Mouse (Mus musculus) adrenal gland, postnatal 14 days (tissue): ENCODE results near the gene Ssu72. TPM values are rescaled to one million over a fixed set of nuclear protein-coding genes. Genes with fewer than 3 reads are reported as not detected.
A peak's percentile ranks its signal among the peaks of the same experiment; 100 is the strongest.
"Not testable (repeated sequence)": the region's sequence is repeated elsewhere in the genome, so short reads cannot be mapped to it uniquely, and the experiment has no call there.

Experiments used
- DNase-seq: peaks from one replicate; pipeline ENCODE4 v3.0.0; 2021; ENCODE audit warnings: mixed read lengths
- long read RNA-seq, 2 experiments: library from polyadenylated mRNA; stranded (forward); transcript quantifications; one replicate each; pipeline ENCODE4 v2.0.0; 2021
- total RNA-seq: library from RNA; stranded (reverse); gene quantifications from 2 replicates; pipeline ENCODE4 v1.2.3, GENCODE M21; 2021

The Ssu72 gene
- total RNA-seq = 94.3 and 97.0 TPM in 2 replicates
- long read RNA-seq, experiment 1, transcript Ssu72-203 (2 exons, 1,555 nt) = minor isoform, 9 of 164 reads
- long read RNA-seq, experiment 1, transcript Ssu72-202 (4 exons, 874 nt) = minor isoform, 5 of 164 reads
- long read RNA-seq, experiment 1, transcript Ssu72-201 (5 exons, 1,472 nt) = major isoform, 108 of 164 reads
- long read RNA-seq, experiment 1, partial matches to known transcripts = 3 of 164 reads
- long read RNA-seq, experiment 1, other reads (novel, unspliced or antisense) = 39 of 164 reads
- long read RNA-seq, experiment 2, transcript Ssu72-203 (2 exons, 1,555 nt) = minor isoform, 8 of 175 reads
- long read RNA-seq, experiment 2, transcript Ssu72-201 (5 exons, 1,472 nt) = major isoform, 101 of 175 reads
- long read RNA-seq, experiment 2, transcript Ssu72-202 (4 exons, 874 nt) = minor isoform, 10 of 175 reads
- long read RNA-seq, experiment 2, partial matches to known transcripts = 4 of 175 reads
- long read RNA-seq, experiment 2, other reads (novel, unspliced or antisense) = 52 of 175 reads

DNA sequence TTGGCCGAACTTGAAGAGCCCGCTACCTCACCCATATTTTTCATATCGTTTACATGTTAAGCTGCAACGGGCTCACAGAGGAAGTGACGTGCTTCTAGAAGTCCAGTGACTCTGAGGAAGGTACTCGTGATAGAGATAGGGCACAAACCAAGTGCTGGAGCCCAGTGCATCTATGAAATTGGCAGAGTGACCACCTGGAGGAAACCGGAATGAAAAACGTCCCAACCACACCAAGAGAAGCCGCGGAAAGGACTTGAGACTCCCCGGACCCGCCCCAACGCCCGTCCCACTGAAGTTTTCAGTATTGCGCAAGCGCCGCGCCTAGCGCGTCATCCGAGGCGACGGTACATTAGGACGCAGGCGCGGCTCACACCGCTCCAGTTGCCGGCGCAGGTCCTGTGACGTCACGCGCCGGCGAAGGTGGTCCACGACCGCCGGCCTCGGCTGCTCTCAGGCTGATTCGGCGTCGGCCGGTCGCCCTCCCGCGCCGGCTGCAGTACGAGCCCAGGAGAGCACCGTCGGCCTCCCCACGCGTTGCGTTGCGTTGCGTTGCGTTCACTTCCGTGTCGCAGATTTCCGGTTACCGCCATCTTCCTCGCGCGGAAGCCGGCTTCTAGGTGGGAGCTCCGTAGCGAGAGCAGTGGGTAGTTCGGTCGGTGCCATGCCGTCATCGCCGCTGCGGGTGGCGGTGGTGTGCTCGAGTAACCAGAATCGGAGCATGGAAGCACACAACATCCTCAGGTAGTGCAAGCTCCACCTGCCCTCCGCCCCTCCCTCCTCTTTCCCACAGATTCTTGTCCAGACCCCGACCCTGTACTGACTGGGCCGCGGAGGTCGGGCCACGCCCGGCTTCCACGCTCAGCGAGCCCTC lies at the start of gene Ssu72:
Gene Ssu72 (plus strand): TSS at position 80 of the 871 bp plus-strand sequence.
- DNase-seq = peak; percentile 95

GRCm38 (mm10) chr4:155656214-155656751 lies 48.3 kb upstream of the Ssu72 start:
- DNase-seq = no peak

DNA sequence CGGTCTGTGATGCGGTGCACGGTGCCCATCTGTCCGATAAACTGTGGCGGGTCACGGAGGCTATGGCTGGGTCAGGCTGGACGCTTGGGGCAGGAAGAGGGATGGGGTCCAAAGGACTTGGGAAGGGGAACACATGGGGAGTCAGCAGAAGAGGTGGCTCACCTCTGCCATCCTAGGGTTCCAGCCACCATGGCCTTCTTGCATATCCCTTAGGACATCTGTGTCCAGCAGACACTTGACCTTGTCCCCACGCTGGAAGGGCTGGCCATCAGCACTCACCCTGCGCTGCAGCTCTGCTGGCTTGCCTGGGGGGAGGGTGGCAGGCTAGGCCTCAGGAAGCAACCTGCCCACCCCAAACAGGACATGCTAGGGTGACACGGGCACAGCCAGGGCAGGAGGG lies 45.6 kb upstream of the Ssu72 start:
- DNase-seq = no peak

GRCm38 (mm10) chr4:155660641-155661040 lies 44.0 kb upstream of the Ssu72 start:
- peak; percentile 86 for DNase-seq

DNA sequence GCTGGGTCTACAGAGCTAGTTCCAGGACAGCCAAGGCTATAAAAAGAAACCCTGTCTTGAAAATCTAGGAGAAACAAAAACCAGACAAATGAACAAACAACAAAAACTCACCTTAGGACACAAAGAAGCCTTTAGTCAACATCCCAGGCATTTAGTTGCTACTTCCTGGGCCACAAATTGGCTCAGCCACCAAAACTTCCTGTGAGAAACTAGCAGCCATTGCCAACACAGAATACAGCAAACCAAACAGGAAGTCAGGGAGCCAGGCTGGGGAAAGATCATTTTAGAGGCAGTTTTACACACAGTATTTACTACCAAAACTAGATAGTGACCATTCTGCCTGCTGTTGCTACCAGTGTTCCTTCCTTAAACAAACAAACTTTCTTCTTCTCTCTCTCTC lies 37.7 kb upstream of the Ssu72 start:
- DNase-seq = no peak

DNA sequence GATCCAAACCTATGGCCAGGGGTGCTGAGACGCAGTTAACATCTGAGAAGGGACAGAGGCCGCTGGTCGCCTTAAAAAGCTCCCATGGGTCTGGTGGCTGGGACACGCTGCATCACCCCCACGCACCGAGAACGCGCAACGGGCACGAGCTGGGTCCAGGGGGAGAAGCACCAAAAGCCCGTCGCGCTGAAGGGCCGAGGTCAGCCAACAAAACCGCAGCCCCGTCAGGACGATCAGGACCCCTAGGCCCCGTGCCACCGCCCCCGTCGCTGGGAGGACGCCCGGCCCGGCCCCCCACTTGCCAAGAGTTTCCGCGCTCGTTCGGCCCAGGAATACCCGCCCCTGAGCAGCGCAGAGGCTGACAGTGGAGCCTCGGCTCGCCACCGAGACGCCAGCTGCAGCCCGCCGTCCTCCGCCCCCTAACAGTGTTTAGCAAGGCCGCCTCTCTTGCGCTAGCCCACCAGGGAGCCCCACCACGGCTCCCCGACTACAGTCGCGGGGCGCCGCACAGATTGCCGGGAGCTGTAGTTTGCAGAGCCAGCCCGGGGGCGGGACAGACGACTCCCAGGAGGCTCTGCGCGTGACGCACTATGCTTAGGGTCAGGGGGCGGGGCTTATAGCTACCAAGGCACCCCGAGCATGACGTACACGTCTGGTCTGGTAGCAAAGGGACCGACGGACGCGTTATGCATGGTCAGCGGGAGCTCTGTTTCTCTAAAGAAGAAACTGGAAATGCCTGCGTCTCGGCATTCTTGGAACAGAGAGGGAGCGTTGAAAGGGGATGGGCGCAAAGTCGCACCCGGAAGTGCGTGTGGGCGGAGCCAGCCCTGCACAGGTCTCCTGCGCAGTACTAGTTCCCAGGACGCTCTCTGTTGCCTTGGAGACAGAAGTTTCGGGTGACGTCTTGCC lies 35.7 kb upstream of the Ssu72 start, which contains the start of gene Mib2:
Gene Mib2 (minus strand): TSS at position 510 of the 909 bp plus-strand sequence.
- DNase-seq = peak; percentile 98

DNA sequence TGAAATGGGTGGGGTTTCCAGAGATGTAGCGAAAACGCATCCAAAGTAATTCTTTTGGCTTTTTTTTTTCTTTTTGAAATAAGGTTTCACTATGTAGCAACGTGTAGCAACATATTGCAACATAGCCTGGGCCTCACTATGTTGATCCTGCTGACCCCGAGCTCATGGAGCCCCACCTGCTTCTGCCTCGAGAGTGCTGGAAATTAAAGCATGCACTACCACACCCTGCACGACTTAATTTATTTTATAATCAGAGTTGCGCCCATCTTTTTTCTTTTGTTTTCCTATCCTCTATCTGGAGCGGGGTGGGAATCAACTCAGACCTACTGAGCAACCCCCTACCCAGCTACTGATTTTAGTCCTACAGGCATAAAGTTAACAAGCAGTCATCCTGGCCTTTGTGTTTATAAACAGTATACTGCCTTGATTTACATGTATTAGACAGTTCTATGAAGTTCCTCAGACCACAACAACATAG lies 35.0 kb upstream of the Ssu72 start:
- no peak for DNase-seq

- DNase-seq = not testable (repeated sequence)
These were observed 34.4 kb upstream of the Ssu72 start for GRCm38 (mm10) chr4:155670236-155670635.

DNA sequence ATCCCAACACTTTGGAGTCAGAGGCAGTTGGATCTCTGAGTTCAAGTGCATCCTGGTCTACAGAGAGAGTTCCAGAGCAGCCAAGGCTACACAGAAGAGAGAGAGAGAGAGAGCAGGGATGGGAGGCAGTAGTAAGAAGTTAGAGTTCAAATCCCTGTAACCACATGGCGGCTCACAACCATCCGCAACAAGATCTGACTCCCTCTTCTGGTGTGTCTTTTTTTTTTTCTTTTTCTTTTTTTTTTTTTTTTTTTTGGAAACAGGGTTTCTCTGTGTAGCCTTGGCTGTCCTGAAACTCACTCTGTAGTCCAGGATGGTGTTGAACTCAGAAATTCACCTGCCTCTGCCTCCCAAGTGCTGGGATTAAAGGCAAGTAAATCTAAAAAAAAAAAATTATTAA lies 32.5 kb upstream of the Ssu72 start:
- DNase-seq = no peak

DNA sequence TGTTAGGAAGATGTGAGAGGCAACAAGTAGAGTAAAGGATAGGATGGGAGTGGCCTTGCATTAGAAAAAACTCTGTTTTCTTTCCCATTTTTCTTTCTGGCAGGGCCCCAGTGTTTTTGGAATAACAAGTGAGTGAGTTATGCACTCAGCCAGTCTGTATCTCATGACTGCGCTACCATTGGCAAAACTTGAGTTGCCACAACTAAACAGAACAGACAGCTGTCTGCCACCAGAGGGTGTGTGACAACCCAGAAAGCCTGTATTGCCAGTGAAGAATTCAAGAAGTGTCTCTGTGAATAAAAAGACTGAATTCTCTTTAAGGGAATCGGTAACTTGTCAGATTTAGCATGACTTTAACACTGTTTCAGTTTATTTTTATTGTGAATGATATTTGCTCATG lies 28.6 kb upstream of the Ssu72 start:
- DNase-seq = peak; percentile 60

DNA sequence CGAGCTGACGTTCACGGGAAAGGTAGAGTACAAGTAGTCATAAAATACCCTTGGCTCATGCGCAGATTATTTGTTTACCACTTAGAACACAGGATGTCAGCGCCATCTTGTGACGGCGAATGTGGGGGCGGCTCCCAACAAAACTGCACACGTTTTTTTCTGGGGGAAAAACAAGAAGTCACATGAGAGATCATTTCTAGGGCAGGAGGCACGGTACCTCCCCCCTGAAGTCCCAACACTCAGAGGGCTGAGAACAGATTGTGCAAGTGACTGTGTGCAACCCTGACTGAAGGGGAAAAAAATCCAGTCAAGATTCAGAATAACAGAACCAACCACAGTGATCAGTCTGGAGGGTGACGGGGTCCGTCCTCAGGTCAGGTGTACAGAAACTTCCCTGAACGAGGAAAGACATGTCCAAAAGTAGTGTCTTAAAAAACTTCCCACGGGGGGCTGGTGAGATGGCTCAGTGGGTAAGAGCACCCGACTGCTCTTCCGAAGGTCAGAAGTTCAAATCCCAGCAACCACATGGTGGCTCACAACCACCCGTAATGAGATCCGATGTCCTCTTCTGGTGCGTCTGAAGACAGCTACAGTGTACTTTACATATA lies 20.8 kb upstream of the Ssu72 start:
- DNase-seq = not testable (repeated sequence)

GRCm38 (mm10) chr4:155687764-155688163 lies 16.8 kb upstream of the Ssu72 start:
- not testable (repeated sequence) for DNase-seq

DNA sequence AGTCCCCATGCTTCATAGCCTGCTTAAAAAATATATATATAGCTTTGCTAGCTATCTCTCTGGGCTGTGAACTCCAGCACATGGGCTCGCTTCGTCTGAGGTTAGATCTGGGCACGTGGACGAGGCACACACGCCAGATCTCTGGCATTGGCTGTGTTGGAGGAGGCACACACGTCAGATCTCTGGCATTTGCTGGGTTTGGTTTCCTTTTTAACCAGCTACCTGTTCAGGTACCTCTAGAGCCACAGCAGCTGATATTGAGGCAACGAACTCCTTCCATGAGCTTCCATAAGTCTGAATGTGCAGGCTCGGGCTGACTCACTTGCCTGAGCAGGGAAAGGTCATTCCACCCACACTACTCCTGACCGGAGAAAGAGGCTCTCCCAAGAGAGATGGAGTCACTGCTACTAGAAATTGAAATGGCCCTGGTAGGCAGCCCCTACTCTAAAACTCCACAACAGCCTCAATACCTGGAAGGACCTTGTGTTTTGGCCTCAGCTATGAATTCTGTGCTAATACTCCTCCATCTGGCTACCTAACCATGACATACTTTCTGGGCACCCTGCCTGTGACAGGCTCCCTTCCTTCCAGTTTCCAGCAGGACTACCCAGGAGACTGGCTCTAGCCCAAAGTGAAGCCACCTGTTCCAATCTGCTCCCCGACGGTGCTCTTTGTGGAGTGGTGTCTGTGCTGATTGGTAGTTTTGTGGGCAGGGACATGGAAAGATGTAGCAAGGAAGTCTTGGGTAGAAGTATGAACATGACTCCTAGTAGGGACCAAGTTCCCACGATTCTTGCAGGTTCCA lies 13.8 kb upstream of the Ssu72 start:
- DNase-seq = peak; percentile 22

DNA sequence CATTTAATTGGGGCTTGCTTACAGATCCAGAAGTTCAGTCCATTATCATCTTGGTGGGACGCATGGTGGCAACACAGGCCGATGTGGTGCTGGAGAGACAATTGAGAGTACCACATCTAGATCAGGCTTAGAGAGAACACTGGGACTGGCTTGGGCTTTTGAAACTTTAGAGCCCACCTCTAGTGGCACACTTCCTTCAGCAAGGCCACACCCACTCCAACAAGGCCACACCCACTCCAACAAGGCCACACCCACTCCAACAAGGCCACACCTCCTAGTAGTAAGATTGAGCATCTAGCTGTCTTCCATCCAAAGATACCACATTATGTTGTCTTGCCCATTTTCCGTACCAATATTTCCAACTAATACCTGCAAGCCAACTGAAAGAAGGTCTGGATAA lies 12.2 kb upstream of the Ssu72 start:
- no peak for DNase-seq

DNA sequence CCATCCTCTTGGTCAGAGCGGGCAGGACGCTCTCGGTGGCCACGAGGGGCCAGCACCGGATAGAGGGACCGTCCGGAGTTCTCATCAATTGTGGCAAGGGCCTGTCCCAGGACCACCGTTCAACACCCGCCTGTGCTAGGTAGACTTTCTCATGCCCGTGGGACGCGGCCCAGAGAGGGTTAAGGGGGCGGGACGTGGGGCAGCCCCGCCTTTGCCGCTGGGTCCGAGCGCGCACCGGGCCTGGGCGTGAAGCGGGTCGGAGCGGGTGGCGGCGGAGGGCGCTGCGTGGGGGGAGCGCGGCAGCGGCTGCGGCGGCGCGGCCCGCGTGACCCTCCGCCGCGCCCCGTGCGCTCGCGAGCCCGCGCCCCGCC lies 10.5 kb upstream of the Ssu72 start, which contains the start of gene Fndc10:
Gene Fndc10 (plus strand): TSS at position 232 of the 371 bp plus-strand sequence.
- DNase-seq = peak; percentile 86

- peak; percentile 82 for DNase-seq
These were observed 9.9 kb upstream of the Ssu72 start for GRCm38 (mm10) chr4:155694482-155695401.

- no peak for DNase-seq
These were observed 9.0 kb upstream of the Ssu72 start for GRCm38 (mm10) chr4:155695531-155696062.
